Mouse (Mus musculus) NIH3T3 (cell line): ENCODE results near the gene Nrxn3.

Source experiments
- DNase-seq: peaks from one replicate; pipeline ENCODE4 v3.0.0-alpha.2; 2012; ENCODE audit warnings: low read depth

Nrxn3 gene

DNA sequence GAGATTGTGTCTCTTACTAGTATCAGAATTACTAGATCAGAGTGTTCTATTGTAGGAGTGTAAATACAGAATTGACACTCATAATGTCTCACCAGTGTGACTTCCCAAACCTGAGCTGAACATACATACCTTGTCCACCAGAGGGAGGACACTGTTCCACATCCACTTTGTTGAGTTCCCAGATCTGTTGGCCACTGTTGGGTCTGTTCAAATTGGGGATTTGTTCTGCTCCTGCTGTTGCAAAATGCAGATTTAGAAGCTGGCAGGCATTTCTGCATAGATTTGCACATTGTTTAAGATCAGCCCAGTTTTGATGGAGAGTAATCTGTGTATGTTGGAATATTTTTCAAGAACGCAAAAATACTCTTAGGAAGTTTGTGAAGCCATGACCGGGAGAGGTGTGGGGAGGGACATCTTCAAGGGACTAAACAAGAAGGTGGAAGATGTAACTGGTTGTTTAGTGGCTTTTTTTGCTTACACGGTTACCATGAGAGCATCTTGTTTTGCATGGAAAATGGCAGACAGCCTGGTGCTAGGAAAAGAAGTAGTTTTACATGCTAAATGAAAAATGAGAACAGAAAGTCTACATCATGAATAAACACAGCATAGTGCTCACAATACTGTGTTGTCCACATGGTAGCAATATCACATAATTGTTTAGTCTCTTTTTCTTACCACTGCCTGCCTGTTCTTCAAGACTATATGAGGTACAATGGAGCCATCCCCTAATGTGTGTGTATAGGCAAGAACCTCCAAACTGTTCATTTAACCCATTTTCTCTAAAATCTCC, 609.0 kb downstream of the Nrxn3 start:
- DNase-seq, result peak; percentile 4

DNA sequence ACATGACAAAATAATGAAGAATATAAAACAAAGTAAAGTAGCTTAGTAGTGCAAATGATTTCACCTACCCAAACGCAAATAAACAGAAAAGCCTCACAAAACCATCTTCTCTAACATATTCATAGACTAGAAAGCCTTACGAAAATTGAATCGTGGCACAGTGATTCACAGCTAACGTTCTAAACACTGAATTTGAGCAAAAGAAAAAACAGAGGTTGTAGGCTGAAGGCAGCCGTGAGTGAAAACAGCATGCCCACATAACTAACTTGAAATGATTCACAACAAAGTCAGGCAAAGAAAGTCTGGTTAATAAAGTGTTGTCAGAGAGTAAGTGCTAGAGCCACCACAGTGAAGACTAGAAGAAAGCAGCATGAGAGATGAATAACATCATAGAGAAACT, 610.8 kb downstream of the Nrxn3 start:
- DNase-seq, result no peak

DNA sequence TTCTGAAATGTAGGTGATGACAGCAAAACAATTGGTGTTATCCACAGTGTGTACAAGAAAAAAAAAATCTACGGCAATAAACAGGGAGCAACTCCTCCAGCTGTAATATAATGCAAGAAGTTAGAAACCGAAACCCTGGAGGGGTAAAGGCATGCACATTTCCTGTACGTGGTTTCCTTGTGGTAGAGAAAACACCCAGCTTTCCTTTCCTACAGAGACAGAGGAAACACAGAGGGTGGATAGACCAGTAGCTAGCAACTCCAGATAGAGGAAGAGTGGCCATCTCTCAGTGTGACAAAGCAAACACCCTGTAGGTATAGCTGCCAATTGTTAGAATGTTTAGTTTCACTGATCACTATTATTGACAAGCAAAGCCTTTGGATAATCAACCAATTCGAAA, 642.2 kb downstream of the Nrxn3 start:
- no peak for DNase-seq

DNA sequence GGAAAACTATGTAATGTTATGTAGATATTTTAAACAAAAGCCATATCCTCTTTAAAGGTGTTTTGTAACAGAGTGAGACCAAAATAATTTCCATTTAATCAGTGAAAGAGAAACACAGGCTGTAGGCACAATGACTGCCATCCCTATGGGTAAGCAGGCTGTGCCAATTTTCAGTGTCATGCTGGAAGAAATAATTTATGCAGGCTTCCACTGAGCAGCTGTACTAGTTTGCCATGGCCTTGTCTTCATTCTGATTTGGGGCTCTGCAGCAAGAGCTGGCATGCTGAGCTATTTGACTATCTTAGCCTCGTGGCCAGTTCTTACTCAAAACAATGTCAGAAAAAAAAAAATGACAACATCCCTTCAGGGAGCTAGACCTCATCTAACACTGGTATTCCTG, 647.3 kb downstream of the Nrxn3 start:
- DNase-seq, result no peak

DNA sequence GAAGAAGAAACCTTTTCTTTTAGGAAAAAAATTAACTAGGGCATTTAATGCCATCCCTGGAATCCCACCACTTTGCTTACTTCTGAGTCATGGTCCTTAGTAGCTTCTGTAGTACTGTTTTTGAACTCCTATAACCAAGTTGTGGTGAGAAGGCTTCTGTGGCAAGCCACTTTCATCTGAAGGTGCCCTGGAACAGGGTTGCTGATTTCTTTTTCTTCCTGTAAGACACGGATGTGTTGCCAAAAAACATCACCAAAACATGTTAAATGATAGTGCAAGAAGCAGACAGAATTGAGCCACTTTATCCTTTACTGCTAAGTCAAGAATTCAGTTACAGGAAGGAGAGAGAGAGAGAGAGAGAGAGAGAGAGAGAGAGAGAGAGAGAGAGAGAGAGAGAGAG, 653.9 kb downstream of the Nrxn3 start:
- DNase-seq, result no peak

DNA sequence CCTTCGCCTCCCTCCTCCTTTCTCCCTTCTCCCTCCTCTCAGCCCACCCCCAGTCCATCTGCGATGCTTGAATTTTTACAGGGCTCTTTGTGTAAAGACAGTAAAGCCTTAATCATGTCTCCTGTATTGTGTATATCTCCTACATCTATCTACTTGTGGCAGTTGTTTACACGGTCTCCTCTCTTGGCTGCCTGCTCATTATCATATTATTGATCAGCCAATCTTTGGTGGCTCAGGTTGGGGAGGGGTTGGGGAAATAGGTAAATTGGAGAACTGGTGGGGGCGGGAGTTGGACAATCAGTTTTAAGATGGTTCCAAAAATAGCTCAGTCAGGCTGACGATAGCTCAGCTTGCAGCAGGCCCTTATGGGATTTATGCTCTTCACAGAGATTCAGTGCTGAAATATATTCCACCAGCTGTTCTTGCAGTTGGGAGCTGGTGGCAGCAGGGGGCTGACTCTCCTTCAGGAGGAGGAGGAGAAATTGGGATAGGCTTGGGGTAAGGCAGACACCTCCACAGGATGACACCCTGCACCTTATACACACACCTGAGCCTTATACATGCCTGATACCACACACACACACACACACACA, 654.5 kb downstream of the Nrxn3 start:
- DNase-seq, result no peak

DNA sequence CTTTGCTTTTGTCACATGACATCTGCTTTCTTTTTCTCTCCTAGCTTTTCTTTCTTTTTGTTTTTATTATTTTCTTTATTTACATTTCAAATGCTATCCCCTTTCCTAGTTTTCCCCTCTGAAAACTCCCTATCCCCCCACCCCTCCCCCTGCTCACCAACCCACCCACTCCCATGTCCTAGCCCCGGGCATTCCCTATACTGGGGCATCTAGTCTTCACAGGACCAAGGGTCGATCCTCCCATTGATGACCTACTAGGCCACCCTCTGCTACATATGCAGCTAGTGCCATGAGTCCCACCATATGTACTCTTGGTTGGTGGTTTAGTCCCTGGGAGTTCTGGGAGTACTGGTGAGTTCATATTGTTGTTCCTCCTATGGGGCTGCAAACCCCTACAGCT, 655.0 kb downstream of the Nrxn3 start:
- DNase-seq, result no peak

DNA sequence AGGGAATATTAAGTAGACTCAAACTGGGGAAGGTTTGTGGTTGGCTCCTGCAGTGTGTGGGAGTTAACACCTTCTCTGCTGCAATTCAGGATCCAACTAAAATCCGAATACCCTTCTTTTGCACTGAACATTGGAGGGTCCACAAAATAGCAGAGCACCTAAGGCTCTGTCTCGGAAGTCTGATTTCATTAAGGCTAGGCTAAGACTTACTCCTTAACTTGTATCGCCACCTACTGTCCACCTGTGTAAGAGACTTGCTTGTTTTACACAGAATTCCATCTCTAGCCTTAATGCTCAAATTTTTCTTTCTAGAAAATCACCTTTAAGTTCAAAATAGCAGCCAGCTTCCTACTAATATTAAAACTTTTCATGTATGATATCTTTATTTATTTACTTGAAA, 660.6 kb downstream of the Nrxn3 start:
- DNase-seq, result no peak

DNA sequence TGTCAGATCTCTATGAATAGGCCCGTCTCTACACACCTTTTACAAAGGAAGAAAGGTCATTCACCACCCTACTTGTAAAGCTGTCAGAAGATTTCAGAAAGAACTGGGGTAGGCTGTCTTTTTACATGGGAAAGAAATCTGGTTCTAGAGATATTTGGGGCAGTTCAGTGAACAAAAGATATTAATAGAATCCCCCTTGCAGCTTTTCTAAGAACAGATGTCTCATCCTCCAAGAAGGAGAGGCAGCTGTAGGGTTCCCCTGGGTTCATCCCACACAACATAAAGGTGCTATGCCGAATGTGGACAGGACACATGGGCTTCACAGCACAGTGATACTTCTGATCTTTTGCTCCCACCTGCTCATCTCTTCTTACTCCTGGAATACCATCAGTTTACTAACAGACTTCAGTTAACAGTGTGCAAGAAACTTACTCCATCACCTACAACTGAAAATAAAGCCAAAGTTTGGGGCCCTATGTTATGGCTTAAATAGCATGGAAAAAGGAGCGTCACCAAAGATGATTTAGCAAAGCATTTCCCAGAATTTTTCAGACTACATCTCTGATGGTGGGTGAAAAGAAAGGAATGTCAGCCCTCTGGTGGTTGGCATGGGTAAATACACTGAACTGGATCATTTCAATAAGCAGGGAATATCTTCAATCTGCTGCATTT, 672.6 kb downstream of the Nrxn3 start:
- DNase-seq, result peak; percentile 29

DNA sequence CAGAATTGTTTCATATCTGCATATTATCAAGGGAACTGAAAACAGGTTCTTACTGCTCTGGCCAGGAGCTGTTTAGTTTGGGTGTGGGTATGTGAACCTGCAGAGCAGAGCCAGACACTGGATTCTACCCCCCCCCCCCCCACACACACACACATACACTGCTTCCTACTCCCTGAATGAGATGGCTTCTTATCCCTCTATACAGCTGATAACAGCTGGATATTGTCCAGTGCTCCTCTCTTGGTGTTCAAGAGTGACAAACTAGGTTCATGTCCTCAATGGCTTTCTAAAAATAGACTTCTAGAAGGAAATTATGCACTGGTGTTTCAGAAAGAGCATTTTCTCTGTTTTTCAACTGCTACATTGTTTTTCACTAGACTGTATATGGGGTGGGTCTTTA, 713.8 kb downstream of the Nrxn3 start:
- no peak for DNase-seq

DNA sequence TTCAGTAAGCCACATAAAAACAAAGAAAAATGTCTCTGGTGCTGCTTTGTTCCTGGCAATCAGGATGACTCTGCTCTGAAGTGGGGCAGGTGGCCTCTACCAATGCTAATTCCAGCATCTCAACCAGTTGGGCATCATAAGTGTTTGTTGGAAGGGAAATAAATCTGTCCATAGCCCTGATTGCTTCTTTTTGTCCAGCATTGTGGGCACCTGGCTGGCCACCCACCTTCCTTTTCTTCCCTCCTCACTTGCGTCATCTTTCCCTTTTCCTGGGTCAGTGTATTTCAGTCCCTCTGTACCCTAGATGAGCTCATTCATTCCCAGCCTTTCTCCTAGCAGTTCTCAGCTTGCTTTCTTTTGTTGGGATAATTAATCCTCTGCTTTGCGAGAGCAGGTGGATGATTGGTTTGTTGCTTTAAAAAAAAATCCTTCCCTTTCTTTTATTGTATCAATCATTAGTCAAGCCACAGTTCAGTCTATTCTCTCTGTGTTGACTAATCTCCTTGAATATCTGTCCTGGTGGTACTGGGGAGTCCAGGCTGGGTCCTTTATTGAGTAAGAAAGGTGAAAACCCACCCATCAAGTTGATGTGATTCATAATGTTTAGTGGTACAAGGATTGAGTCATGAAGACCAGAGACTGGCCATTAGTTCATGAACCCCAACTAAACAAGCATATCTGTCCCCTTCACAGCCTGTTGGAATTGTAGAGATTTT, 719.8 kb downstream of the Nrxn3 start:
- no peak for DNase-seq

DNA sequence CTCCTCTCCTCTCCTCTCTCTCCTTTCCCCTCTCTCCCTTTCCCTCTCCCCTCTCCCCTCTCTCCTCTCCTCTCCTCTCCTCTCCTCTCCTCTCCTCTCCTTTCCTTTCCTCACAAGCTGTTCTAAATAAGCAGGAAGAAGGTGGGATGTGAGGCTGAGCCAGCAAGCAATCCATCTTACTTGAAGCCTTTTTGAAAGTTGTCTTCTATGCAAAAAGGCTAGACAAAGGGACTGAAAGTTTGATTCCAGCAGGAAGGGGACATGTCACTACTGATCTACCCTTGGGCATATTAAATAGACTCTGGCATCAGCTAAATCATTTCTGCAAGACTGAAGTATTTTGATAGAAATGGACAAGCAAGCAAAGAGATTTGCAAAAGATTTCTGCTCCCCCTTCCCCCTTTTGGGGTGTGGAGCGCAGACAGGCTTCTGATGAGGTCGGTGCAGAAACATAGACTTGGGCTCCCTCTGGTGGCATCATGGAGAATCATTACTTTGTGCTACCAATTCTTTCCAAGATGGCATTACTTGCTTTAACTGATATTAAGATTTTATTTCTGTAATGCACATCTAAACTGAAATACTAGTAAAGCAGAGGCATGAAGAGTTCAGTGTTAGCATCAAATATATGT, 728.1 kb downstream of the Nrxn3 start:
- DNase-seq, result peak; percentile 56

DNA sequence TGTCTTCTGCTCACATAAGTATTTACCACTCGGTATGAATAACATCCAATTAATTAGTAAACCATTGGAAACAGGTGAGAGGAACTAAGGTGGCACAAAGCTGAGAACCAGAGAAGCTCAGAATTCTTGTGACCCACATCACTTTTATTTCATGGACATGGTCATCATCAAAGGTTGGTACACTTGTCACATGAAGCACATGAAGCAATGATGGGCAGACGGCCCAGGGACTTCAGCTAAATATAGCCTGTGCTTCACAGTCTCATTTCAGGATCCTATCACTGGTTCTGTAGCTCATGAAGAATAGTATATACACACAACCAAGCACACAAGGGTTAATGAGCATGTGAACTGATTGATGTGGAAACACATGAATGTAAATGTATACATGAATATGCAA, 747.5 kb downstream of the Nrxn3 start:
- no peak for DNase-seq

DNA sequence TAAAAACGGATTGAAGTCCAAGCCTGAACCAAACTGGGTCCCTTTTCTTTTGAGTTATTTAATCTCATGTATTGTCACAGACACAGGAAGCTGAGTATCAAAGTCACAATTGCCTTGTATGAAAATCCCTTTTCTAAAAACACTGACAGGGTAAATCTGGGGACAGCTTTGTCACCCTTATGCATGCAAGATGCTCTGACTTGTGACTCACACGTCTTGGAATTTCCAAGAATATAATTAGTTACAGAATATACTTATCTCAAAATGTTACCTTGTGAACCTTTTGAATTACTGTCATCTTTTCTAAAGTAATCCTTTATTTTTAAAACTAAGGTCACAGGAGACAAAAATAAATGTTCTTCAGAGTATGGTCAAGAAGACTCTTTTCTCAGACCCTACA, 748.6 kb downstream of the Nrxn3 start:
- DNase-seq, result no peak

DNA sequence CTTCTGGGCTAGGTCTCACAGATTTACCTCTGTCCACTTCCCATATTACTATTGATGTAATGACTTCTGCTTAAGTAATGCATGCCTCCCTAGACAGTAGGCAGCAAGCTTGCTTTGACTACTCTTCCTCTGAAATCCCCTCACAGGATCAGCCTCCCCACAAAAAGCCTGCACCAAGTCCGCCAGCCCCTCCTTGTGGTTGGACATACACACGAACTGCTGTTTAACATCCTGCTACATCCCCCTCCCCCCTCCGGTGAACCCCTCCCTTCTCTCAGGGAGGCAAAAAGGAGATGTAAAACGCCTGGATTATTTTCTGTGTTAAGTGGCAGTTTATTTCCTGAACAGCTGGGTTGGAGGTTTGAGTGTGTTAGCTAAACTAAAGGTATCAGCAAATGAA, 749.2 kb downstream of the Nrxn3 start:
- no peak for DNase-seq

DNA sequence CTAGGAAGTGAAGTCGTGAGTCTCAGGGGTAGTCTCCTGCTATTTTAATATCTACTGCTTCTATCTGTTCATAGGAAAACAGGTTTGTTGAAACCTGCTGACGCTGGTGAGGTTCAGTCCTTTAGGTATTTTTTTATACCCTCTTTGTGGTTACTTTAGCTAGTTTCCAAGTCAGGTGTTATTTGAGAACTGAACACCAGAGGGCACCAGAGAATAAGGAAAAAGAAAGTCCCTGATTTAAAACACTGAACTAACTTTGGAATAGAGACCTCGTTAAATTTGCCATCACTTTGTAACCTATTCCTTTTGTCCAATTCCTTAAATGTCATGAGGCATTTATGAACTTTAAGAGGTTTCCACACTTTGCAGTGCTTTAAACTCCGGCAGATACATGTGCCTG, 756.4 kb downstream of the Nrxn3 start:
- peak; percentile 71 for DNase-seq

DNA sequence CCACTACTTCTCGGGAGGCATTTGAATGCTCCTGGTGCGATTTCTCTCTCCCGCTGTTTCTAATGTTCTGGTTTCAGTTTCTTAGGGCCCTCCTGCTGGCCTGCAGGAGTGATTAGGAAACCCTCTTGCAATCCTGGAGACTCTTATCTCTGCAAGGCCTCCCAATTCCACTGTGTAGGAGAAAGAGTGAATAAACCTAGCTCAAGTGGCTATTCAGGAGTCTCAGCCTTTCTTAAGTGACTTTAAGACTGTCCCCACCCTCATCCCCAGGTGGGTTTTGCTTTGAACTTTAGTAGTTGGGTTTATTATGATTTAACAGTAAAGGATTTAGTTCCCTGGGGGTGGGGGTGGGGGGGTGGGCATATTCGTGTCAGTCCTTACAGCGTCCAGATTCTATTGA, 759.5 kb downstream of the Nrxn3 start:
- DNase-seq, result no peak

DNA sequence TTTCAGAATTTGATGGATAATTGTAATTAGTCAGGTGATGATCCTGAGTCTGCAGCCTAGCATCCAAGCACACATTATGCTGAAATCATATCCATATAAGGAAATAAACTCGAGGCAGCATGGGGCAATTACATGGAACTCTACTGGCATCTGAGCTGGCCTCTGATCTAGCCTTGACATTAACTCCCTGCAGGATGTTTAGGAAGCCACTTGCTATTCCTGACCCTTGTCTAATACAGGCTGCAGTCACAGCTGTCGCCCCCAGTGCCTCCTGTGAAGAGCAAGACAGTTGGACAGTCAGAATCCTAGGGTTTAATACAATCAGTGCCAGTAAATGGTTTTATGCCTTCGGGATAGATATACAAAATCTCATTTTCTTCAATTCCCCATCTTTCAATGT, 781.4 kb downstream of the Nrxn3 start:
- DNase-seq, result no peak

DNA sequence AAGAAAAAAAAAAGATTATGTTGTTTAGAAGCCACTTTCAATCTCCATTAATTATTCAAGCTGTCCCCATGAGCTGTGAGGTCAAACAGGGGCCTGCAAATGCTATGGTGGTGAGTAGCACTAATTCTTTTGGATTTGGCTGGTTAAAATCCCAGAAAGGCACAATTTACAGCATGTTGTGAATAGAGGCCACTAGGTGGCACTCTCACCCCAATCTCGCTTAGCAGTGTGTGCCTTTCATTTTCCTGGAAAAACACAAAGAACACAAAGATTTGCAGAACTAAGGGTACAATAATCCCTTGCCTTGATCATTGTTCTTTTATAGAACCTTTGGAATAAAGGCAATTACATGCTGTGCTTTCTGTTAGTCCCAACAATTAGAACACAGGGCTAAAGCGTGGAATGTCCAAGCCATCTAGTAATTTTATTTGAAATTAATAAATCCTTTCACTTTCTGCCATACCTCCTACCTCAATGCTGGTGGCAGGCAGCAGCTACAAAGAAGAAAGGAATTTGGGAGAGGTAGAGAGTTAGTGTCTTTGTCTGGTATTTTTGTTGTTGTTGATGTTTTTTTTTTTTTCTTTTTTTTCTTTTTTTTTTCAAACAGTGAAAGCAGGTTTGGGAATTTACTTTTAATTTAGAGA, 782.6 kb downstream of the Nrxn3 start:
- peak; percentile 76 for DNase-seq

DNA sequence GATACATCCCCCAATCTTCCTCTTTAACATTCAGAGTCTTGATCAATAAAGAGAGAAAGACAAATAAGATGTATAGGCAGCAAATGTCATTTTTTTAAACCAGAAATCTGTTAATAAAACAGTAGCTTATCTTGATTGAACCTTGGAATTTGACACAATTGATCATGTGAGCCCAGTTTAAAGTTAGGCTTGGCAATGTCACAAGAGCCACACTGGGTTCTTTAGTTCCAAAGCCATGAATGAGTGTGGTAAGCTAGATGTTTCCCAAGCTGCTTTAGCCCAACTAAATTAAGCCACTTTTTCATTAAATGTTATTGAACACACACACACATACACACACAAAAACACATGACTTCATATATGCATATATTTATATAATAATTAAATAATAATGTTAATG, 786.3 kb downstream of the Nrxn3 start:
- no peak for DNase-seq

DNA sequence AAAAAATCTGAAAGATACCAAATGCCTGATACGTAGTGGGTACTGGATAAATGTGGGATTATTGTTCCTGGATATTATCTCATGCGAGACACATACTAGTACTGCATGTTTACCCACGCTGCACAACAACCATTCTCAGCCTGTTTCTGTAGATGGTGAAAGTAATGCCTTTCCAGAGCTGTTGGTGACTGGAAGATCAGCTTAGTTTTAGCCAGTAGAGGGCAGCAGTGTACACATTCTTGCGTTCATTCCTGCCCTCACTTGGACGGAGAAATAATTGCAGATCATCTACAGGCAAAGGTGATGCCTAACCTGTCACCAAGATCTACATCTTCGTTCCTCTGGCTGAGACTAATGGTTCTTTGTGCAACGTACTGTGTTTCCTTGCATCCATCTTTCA, 791.1 kb downstream of the Nrxn3 start:
- peak; percentile 46 for DNase-seq

DNA sequence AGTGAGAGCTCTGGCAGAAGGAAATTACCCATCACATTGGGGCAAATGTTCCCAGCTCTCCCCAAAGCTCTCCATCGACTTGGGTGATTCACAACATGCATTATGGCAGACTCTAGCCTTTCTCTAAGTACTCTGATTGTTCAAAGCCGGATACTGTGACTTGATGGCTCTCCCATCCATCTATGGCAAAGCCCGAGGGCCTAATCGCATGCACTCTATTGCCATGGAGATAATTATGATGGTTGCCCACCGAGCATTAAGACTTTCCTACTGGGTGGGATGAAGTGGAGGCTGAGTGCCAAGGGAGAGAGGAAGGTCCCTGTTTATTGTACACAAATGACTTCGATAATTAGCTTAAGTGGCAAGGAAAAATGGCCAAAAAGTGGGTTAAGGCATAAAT, 793.4 kb downstream of the Nrxn3 start:
- DNase-seq, result no peak
